Mouse (Mus musculus): Measurements from ENCODE around the gene Ssc5d.

Gene Ssc5d

GRCm38 (mm10) chr7:4950561-4951342, 25.2 kb downstream of the Ssc5d start:
- no peak for DNase-seq

DNA sequence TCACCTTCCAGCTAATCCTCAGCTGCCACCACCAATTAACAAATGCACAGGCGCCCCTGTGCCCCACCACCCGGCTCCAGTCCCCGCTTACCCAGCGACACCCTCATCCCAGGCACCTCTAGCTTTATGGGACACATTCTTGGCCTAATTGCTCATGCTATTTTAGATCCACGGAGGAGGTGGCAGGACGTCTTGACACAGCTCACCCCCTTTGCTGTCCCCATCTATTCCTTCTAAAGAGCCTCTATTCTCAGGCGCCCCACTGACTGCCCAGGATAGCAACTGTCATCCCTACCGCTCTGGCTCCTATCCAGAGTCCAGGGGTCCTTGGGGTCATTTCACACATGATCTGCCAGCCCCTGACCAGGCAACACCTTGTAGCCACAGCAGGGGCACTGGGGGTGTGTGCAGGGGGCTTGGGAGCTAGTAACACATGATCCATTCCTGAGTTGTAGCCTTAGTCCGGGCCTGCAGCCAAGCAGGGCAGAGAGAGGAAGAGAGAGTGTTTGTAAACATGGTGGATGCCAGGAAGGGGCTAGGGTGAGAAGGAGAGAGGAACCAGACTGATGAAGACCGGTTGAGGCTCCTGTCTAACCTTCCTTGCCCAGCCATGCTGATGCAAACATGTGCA, 28.3 kb downstream of the Ssc5d start:
- peak; percentile 18 for DNase-seq

DNA sequence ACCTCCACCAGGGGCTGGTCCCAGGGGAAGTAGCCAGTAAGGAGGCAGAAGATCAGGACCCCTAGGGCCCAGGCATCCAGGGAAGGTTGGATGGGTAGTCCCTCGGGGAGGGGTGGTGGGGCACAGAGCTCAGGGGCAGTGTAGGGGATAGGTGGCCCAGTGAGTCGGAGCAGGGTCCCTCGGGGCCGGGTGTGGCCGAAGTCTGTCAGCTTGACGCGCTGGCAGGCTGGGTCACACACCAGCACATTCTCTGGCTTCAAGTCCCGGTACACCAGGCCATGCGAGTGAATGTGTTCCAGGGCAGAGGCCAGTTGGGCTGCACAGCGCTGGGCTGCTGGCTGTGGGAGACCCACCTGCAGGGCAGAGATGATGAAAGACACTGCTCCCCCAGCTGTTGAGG, 31.8 kb downstream of the Ssc5d start:
- DNase-seq = no peak

- DNase-seq = no peak
Measured at GRCm38 (mm10) chr7:4963527-4963926, 37.9 kb downstream of the Ssc5d start.

GRCm38 (mm10) chr7:4964272-4964671, 38.7 kb downstream of the Ssc5d start, which contains the start of gene Sbk2:
Sbk2 (minus strand) TSS chr7:4964406.
- peak; percentile 82 for DNase-seq

GRCm38 (mm10) chr7:4964988-4965387, 39.4 kb downstream of the Ssc5d start:
- no peak for DNase-seq

DNA sequence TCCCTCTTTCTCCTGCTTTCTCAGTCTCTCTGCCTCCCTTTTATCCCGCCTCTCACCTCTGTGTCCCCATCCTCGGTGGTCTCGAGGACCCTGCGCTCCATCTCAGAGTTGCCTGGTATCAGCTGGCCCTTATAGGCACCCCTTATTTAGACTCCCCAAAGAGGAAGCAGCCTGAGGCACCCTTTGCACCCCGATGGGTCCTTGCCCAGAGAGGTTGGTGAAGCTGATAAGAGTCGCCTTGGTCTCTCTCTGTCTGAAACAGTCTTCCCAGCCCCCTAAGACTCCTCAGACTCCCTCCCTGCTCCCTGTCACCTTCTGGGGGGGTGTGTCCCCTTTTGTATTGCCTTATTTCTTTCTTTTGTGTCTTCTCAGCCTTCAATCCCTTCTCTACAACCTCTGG, 45.5 kb downstream of the Ssc5d start, which contains the start of gene Sbk3:
Gene Sbk3 (minus strand): TSS at position 101 of the 400 bp plus-strand sequence.
- DNase-seq = no peak

DNA sequence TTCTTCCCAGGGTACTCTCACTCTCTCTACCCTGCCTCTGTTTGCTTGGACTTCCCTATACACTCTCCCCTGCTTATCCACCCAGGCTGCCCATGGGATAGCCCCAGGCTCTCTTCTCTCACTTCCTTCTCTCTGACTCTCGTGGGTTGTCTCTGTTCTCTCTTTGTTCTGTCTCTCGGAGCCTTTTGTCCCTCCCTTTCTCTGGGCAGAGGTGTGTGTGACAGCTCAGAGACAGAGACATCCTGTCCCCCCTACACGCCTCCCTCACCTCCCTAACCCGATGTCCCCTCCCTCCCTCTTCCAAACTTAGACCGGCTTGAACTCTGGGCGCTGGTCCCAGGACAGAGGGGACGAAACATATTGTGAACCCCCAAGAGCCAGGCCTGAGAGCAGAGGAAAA, 46.1 kb downstream of the Ssc5d start:
- DNase-seq = no peak

- DNase-seq = no peak
Measured at GRCm38 (mm10) chr7:4972321-4973047, 46.9 kb downstream of the Ssc5d start.

DNA sequence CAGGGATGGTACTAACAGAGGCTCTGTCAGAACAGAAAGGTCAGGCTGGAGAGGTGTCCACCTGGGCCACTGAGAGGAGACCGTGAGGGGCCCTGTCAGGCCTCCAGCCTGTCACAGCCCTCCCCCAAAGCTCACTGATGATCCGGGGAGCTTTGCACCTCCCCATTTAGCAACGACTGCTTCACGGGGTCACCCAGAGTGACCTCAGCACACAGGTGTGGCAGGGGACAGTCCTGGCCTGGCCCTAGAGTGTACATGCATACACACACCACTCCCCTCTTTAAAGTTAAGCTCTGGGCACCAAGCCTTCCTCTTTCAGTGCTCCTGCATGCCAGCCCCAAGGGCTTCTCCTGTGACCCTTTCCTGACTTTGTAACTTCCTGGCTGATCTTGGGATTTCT, 49.9 kb downstream of the Ssc5d start:
- DNase-seq = no peak

GRCm38 (mm10) chr7:4976832-4977231, 51.2 kb downstream of the Ssc5d start:
- DNase-seq = no peak

GRCm38 (mm10) chr7:4988250-4988649, 62.7 kb downstream of the Ssc5d start:
- DNase-seq = no peak

DNA sequence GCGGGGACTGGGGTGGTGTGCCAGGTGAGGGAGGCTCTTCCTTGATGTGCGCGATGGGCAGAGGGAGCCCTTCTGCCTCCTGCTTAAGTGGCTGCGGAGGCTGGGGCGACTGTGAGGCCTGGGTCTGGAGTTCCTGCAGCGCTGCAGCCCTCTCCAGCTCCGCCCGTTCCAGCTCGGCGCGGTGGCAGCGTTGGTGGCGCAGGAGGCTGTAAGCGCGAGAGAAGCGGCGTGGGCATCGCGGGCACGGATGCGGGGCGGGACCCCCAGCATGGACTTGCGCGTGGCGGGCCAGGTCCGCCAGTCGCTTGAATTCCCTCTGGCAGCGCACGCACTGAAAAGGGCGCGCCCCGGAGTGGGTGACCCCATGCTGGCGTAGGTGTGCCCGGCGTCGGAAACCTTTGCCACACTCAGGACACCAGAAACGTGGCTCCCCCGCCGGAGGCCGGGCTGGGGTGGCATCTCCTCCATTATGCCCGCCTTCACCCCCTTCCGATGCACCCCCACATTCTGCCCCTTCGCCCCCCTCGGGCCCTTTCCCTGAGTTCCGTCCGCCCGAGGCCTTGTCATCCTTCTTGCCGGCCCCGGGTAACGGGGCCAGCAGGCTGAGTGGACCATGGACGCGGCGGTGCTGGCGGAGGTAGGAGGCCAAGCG, 67.9 kb downstream of the Ssc5d start:
- no peak for DNase-seq

DNA sequence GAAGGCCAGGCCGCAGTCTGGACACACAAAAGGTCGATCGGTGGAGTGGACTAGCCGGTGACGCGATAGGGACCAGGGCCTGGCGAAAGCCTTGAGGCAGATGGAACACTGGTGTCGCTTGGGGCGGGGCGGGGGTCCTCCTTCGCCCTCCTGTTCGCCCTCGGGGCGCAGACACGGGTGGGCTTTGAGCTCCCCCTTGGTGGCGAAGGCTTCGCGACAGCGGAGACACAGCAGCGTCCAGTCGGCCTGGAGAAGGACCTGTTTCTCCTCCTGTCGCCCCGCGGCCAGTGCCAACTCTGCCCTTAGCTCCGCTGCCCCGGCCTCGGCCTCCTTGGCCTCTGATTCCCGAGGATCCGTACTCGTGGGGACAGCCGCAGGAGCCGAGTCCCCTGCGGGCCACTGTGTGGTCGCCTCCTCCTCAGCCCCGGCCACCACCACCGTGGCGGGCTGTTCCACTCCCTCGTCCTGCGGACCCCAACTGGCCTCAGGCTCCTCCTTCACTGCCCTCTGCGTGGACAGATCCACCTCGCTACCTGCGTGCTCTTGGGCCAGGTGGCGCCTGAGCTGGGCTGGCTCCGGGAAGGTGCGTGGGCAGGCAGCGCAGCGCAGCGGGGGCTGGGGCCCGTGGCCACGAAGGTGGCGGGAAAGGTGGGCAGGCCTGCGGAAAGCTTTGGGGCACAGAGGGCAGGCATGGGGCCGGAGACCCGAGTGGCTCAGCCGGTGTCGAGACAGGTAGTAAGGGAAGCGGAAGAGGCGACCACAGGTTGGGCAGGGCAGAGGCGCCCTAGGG, 68.6 kb downstream of the Ssc5d start:
- no peak for DNase-seq

Measured in retina, postnatal 1 day (tissue).